Mouse (Mus musculus) limb, embryonic 15.5 days (tissue): ENCODE results near the gene Morn5. TPM values are rescaled to one million over a fixed set of nuclear protein-coding genes. Genes with fewer than 3 reads are reported as not detected.

Experiments
- ATAC-seq: fragments of 200-750 bp; cut with Nextera tagmentation; 2 replicates; pipeline ENCODE4 v1.8.0; 2017; ENCODE audit warnings: low read depth, moderate TSS enrichment; ENCODE audit not compliant: insufficient number of reproducible peaks, low FRiP score, low TSS enrichment
- H3K27ac ChIP-seq: fragments of 300-500 bp; sonication (generic); 2 replicates; pipeline ENCODE4 v1.5.1; 2015; ENCODE audit warnings: moderate library complexity, mild to moderate bottlenecking, inconsistent platforms
- H3K27me3 ChIP-seq: fragments of 300-500 bp; sonication (generic); 2 replicates; pipeline ENCODE4 v1.6.1; 2015; ENCODE audit warnings: inconsistent platforms
- H3K36me3 ChIP-seq: fragments of 300-500 bp; sonication (generic); 2 replicates; pipeline ENCODE4 v1.6.1; 2015; ENCODE audit warnings: inconsistent platforms
- H3K4me1 ChIP-seq: fragments of 300-500 bp; sonication (generic); 2 replicates; pipeline ENCODE4 v1.6.1; 2015; ENCODE audit warnings: inconsistent platforms
- H3K4me2 ChIP-seq: fragments of 300-500 bp; sonication (generic); 2 replicates; pipeline ENCODE4 v1.6.1; 2015; ENCODE audit warnings: mild to moderate bottlenecking, inconsistent platforms
- H3K4me3 ChIP-seq: fragments of 300-500 bp; sonication (generic); 2 replicates; pipeline ENCODE4 v1.5.1; 2015; ENCODE audit warnings: mild to moderate bottlenecking, inconsistent platforms
- H3K9ac ChIP-seq: fragments of 300-500 bp; sonication (generic); 2 replicates; pipeline ENCODE4 v1.6.1; 2015; ENCODE audit warnings: inconsistent platforms
- H3K9me3 ChIP-seq: fragments of 300-500 bp; sonication (generic); 2 replicates; pipeline ENCODE4 v1.6.1; 2016; ENCODE audit warnings: inconsistent platforms
- WGBS: fragments of 180-500 bp; shearing (Covaris S2); methylation state at CpG from one replicate; pipeline ENCODE4 v1.1.7; 2015; 5-methylcytosine and 5-hydroxymethylcytosine counted together
- polyA plus RNA-seq: library from polyadenylated mRNA; unstranded; fragments of >200 nt; fragmentation: Nextera tagmentation; extraction: Ambion mirVana; gene quantifications from 2 replicates; pipeline ENCODE4 v1.2.1, GENCODE M21; 2015

Morn5 gene
- polyA plus RNA-seq, 1 experiment from 2014 or later, result not detected

DNA sequence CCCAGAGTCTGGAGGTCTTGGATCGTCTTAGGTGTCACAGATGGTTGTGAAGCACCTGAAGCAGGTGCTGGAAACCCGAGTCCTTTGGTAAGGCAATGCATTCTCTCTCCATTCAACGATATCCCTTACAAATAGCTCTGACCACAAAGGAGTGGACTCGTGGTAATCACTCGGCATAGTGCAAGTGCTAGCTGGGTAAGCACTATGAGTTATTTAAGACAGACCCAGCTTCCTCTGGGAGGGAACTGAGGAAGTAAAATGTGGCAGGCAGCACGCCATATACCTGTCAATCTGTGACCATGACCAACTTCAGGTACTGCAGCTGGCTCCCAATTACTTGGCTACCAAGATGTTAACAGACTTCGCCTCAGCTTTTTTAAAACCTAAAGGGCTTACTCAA is 14.4 kb upstream of the Morn5 start:
- Histone ChIP-seq H3K9ac (no peak overlapping the region), H3K4me2 (no peak overlapping the region), H3K36me3 (peaks cover 39% of the 10 kb centered on the region), H3K4me3 (no peak overlapping the region), H3K27me3 (no peaks in the 10 kb centered on the region), H3K9me3 (no peaks in the 10 kb centered on the region), H3K27ac (no peak overlapping the region), H3K4me1 (no peaks in the 10 kb centered on the region)
- WGBS, result 81% methylated on average over 7 of the region's 7 CpGs
- no peak for ATAC-seq

DNA sequence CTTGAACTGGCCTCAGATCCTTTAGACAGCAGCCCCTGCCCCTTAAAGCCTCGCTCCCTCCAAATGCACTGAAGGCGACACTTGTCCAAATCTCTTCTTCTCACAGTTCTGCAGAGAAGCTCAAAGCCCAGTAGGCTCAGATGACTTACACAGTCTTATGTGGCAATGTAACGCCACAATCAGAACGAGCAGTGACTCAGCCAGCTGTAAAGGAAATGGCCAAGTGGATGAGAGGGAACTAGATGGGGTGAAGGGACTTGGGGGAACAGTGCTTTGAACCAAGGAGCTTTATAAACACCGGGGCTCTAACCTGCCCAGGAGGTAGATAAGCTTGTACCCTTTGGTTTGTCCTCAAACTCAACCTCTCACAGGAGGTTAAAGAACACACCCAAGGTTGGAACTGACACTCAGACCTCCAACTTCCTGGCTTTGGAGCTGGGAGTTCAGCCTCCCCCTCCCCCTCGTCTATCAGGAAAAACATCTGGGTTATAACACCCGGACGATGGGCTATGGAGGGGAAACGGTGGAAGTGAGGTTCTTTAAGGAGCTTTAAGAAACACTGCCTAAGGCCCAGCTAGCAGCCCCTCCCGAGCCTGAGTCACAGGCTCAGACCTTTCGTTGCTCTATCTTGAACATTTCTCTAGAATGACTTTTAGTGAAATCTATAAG is 13.7 kb upstream of the Morn5 start:
- H3K36me3 ChIP-seq, result peaks cover 39% of the 10 kb centered on the region

GRCm38 (mm10) chr2:36039297-36039985 is 9.8 kb upstream of the Morn5 start:
- no peaks in the 10 kb centered on the region for H3K27me3 ChIP-seq
- H3K4me1 ChIP-seq, result no peaks in the 10 kb centered on the region
- no peak overlapping the region for H3K4me3 ChIP-seq
- WGBS, result 72% methylated on average over 7 of the region's 7 CpGs
- ATAC-seq, result no peak
- H3K36me3 ChIP-seq, result peaks cover 55% of the 10 kb centered on the region
- no peak overlapping the region for H3K9ac ChIP-seq
- no peak overlapping the region for H3K4me2 ChIP-seq
- H3K27ac ChIP-seq, result no peak overlapping the region
- H3K9me3 ChIP-seq, result no peaks in the 10 kb centered on the region

More for the DNA sequence above, 13.7 kb upstream of the Morn5 start:
- H3K9ac ChIP-seq, result no peak overlapping the region
- WGBS, result 49% methylated on average over 11 of the region's 11 CpGs
- no peak overlapping the region for H3K4me2 ChIP-seq
- no peaks in the 10 kb centered on the region for H3K9me3 ChIP-seq
- H3K27me3 ChIP-seq, result no peaks in the 10 kb centered on the region
- no peak overlapping the region for H3K27ac ChIP-seq
- H3K4me3 ChIP-seq, result no peak overlapping the region
- ATAC-seq, result no peak
- no peaks in the 10 kb centered on the region for H3K4me1 ChIP-seq

- no peaks in the 10 kb centered on the region for H3K4me1 ChIP-seq
- no peak overlapping the region for H3K9ac ChIP-seq
- no peak overlapping the region for H3K27ac ChIP-seq
- H3K4me3 ChIP-seq, result no peak overlapping the region
- no peaks in the 10 kb centered on the region for H3K9me3 ChIP-seq
- no peak overlapping the region for H3K4me2 ChIP-seq
- no peak for ATAC-seq
- H3K36me3 ChIP-seq, result peaks cover 53% of the 10 kb centered on the region
- 79% methylated on average over 1 of the region's 1 CpGs for WGBS
- no peaks in the 10 kb centered on the region for H3K27me3 ChIP-seq
These were observed 8.4 kb upstream of the Morn5 start for GRCm38 (mm10) chr2:36040872-36041271.

DNA sequence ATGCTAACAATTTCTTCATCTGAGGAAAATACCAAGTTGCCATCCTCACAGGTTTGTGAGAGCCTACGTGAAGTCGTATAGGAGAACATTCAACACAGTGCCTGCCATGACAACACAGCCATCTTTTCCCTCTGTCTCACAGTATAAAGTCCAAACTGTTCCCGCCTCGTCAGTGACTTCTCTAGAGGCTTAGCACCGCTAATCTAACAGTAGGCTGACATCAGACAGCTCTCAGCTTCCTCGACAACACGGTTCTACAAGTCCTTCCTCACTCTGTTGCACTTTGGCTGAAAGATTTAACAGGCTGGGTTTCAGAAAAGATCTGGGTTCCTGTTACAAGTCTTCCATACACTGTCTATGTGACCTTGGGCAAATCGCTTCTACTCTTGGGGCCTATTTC is 1.1 kb upstream of the Morn5 start:
- H3K4me3 ChIP-seq, result peak overlapping the region; percentile 78
- peak overlapping the region; percentile 62 for H3K4me2 ChIP-seq
- H3K36me3 ChIP-seq, result peaks cover 22% of the 10 kb centered on the region
- 70% methylated on average over 8 of the region's 8 CpGs for WGBS
- H3K4me1 ChIP-seq, result peaks cover 15% of the 10 kb centered on the region
- H3K27me3 ChIP-seq, result no peaks in the 10 kb centered on the region
- ATAC-seq, result no peak
- peak overlapping the region; percentile 68 for H3K9ac ChIP-seq
- no peak overlapping the region for H3K27ac ChIP-seq
- no peaks in the 10 kb centered on the region for H3K9me3 ChIP-seq

DNA sequence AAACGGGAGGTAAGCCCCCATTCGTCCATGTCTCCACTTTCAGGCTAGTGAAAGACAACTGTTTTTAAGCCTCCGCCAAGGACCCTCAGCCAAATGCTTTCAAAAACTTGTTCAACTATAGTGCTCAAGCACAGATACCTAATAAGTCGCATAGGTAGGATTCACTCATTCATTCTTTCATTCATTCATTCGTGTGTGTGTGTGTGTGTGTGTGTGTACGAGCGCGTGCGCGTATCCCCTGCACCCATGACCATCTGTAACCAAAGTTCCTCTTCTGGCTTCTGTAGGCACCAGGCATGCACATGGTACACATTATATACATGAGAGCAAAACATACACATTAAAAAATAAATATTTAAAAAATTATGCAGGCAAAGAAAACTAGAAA is 303 bp downstream of the Morn5 start:
- 41% methylated on average over 10 of the region's 10 CpGs for WGBS

GRCm38 (mm10) chr2:36053249-36053648 is 4.0 kb downstream of the Morn5 start:
- H3K36me3 ChIP-seq, result no peaks in the 10 kb centered on the region
- no peak overlapping the region for H3K4me2 ChIP-seq
- no peak overlapping the region for H3K4me3 ChIP-seq
- no peak overlapping the region for H3K27ac ChIP-seq
- peaks cover 6% of the 10 kb centered on the region for H3K4me1 ChIP-seq
- no peak for ATAC-seq
- 36% methylated on average over 3 of the region's 3 CpGs for WGBS
- H3K27me3 ChIP-seq, result no peaks in the 10 kb centered on the region
- H3K9me3 ChIP-seq, result no peaks in the 10 kb centered on the region
- H3K9ac ChIP-seq, result no peak overlapping the region

More for the DNA sequence above, 303 bp downstream of the Morn5 start:
- Histone ChIP-seq H3K36me3 (peaks cover 8% of the 10 kb centered on the region; the same call in 1 of the 2 replicates), H3K4me1 (peaks cover 15% of the 10 kb centered on the region), H3K27ac (no peak overlapping the region), H3K4me3 (peak overlapping the region; percentile 78), H3K4me2 (peak overlapping the region; percentile 62), H3K27me3 (no peaks in the 10 kb centered on the region), H3K9ac (no peak overlapping the region), H3K9me3 (no peaks in the 10 kb centered on the region)
- 0 out of 2 replicates have a peak, but pooled peaks have one; percentile 12 for ATAC-seq

- Histone ChIP-seq H3K9me3 (no peaks in the 10 kb centered on the region), H3K27me3 (no peaks in the 10 kb centered on the region), H3K4me3 (no peak overlapping the region), H3K4me1 (no peaks in the 10 kb centered on the region), H3K9ac (no peak overlapping the region), H3K36me3 (no peaks in the 10 kb centered on the region), H3K27ac (no peak overlapping the region), H3K4me2 (no peak overlapping the region)
- ATAC-seq, result no peak
- 33% methylated on average over 3 of the region's 3 CpGs for WGBS
These were observed 7.0 kb downstream of the Morn5 start for GRCm38 (mm10) chr2:36056248-36056647.

DNA sequence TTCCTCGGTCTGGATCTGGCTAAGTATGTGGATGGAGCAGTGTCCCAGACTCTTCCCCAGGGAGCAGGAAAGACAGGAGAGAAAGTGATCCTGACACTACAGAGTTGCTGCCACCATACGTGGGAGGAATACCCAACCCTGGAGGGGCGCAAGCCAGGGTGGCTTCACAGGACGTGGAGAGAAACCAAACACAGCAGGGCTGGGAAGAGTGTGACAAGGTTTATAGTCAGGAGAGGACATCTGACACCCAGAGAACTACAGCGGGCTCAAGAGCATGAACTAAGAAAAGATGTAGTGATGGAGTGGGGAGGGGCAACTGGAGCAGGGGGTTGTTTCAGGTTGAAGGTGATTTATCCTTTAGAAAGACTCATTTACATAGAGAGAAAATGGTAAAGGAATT is 12.2 kb downstream of the Morn5 start:
- Histone ChIP-seq H3K9me3 (no peaks in the 10 kb centered on the region), H3K4me3 (no peak overlapping the region), H3K9ac (no peak overlapping the region), H3K27ac (no peak overlapping the region), H3K4me1 (no peaks in the 10 kb centered on the region), H3K4me2 (no peak overlapping the region), H3K36me3 (no peaks in the 10 kb centered on the region), H3K27me3 (no peaks in the 10 kb centered on the region)
- 48% methylated on average over 5 of the region's 5 CpGs for WGBS
- ATAC-seq, result no peak

- 46% methylated on average over 9 of the region's 9 CpGs for WGBS
- H3K4me1 ChIP-seq, result no peaks in the 10 kb centered on the region
- H3K27me3 ChIP-seq, result no peaks in the 10 kb centered on the region
- no peak overlapping the region for H3K27ac ChIP-seq
- no peak for ATAC-seq
- H3K9ac ChIP-seq, result no peak overlapping the region
- H3K36me3 ChIP-seq, result no peaks in the 10 kb centered on the region
- no peak overlapping the region for H3K4me2 ChIP-seq
- H3K4me3 ChIP-seq, result no peak overlapping the region
- H3K9me3 ChIP-seq, result no peaks in the 10 kb centered on the region
These were observed 17.9 kb downstream of the Morn5 start for GRCm38 (mm10) chr2:36067132-36067531.

DNA sequence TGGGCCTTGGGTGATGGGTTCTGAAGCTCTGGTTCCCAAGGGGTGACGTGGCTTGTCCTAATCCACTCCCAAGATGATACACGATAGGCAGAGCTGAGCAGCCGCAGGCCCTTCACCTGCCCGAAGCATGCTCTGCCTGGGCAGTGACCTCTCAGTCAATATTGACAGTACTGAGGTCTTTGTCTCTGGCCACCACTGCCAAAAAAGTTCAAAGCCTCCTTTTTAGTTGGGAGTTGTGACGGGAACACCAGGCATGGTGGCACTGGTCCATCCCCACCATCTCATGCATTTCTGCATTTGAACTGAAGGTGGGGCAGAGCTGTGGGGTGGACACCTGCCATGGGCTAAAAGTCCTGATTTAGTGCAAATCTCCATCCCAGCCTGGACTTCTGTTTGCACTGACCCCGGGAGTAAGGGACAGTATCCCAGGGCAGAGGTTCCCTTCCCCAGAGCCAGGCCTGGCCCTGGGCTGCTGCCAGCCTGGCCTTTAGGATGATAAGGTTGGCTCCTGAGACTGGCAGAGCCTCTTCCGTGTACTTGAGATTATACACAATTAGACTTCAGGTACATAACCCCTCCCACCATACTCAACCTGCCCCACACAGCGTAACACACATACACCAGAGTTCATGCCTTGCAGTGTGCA is 22.5 kb downstream of the Morn5 start:
- Histone ChIP-seq H3K36me3 (no peaks in the 10 kb centered on the region), H3K27ac (no peak overlapping the region), H3K9me3 (no peaks in the 10 kb centered on the region), H3K4me3 (no peak overlapping the region), H3K27me3 (no peaks in the 10 kb centered on the region), H3K4me1 (no peaks in the 10 kb centered on the region), H3K9ac (no peak overlapping the region), H3K4me2 (no peak overlapping the region)
- WGBS, result 80% methylated on average over 8 of the region's 8 CpGs
- no peak for ATAC-seq

DNA sequence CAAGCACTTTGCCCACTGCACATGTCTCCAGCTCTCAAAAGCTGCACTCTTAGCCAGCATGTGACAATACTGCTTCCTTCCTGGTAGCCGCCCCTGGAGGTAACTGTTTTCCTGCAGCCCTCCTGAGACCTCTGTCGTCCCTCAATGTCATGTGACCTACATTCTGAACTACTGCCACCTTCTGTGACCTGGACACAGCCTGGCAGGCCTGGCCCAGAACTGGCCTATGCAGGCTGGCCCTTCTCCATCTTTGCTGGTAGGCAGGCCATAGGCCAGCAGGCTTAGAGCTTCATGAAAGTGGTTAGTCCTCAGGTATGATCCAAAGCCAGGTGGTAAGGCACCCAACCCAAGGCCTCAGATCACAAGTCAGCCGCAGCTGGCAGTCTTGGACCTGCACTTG is 24.5 kb downstream of the Morn5 start:
- Histone ChIP-seq H3K27me3 (no peaks in the 10 kb centered on the region), H3K27ac (no peak overlapping the region), H3K36me3 (no peaks in the 10 kb centered on the region), H3K4me2 (no peak overlapping the region), H3K4me1 (peaks cover 15% of the 10 kb centered on the region; the same call in 1 of the 2 replicates), H3K9me3 (no peaks in the 10 kb centered on the region), H3K4me3 (no peak overlapping the region), H3K9ac (no peak overlapping the region)
- no peak for ATAC-seq
- WGBS, result 51% methylated on average over 3 of the region's 3 CpGs
